Mouse (Mus musculus): Measurements from ENCODE around the gene P4ha3. TPM values are rescaled to one million over a fixed set of nuclear protein-coding genes. Genes with fewer than 3 reads are reported as not detected.

The P4ha3 gene
- polyA plus RNA-seq, 1 experiment from 2014 or later = 6.8 TPM

DNA sequence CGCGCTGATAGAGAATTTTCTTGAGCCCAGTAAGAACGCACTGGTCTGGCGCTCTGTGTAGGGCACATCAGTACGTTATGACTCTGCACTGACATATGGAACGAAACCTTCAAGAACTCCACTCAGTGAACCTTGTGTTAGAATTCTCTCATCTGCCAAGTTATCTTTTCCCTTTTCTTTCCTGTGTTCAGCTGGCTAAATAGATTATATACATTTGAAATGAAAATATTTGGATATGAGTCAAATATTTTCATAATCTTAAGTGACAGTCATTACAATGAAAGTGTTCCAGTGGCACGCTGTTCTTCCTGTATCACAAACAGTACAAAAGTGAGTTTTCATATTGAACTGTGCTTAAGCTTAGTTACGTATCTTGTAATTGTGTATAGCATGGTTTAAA is 13.0 kb upstream of the P4ha3 start:
- Histone ChIP-seq H3K4me2 (ENCODE audit: low read length) (no peak overlapping the region), H3K36me3 (ENCODE audit: control insufficient read depth, insufficient read depth, low read length) (peaks cover 40% of the 10 kb centered on the region), H3K27ac (replicated peaks; ENCODE audit: low read depth, low read length) (no peak overlapping the region), H3K9me3 (ENCODE audit: control insufficient read depth, low read length) (no peaks in the 10 kb centered on the region), H3K4me1 (ENCODE audit: control insufficient read depth, insufficient read depth, low read length) (no peaks in the 10 kb centered on the region), H3K27me3 (ENCODE audit: control insufficient read depth, insufficient read depth, low read length) (no peaks in the 10 kb centered on the region), H3K4me3 (replicated peaks; ENCODE audit: low read depth, low read length) (no peak overlapping the region), H3K9ac (replicated peaks; ENCODE audit: low read length) (no peak overlapping the region)
- WGBS = 95% methylated on average over 8 of the region's 8 CpGs
- DNase-seq (no peak), ATAC-seq (ENCODE audit: low FRiP score, low TSS enrichment) (no peak)

DNA sequence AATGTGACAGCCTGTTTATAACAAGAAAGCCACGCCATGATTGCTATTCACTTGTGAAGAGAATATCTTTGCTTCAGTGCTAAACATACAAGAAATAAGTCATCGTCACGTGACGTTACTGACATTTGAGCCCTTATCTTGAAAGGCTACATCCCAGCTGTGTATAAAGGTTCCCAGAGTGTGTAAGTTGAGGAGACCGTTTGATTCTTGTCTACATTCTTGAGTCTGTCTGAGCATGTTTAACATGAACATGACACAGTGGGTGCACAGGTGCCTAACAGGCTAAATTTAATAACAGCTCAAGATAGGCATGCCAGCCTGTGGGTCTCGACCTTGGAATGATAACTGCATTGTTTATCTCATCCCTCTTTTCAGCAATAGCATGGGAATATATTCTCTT is 10.8 kb upstream of the P4ha3 start:
- Histone ChIP-seq H3K9ac (replicated peaks; ENCODE audit: low read length) (no peak overlapping the region), H3K4me3 (replicated peaks; ENCODE audit: low read depth, low read length) (no peak overlapping the region), H3K4me1 (ENCODE audit: control insufficient read depth, insufficient read depth, low read length) (no peaks in the 10 kb centered on the region), H3K27ac (replicated peaks; ENCODE audit: low read depth, low read length) (no peak overlapping the region), H3K36me3 (ENCODE audit: control insufficient read depth, insufficient read depth, low read length) (peaks cover 27% of the 10 kb centered on the region), H3K4me2 (ENCODE audit: low read length) (no peak overlapping the region), H3K9me3 (ENCODE audit: control insufficient read depth, low read length) (no peaks in the 10 kb centered on the region), H3K27me3 (ENCODE audit: control insufficient read depth, insufficient read depth, low read length) (no peaks in the 10 kb centered on the region)
- 86% methylated on average over 6 of the region's 6 CpGs for WGBS
- DNase-seq (no peak), ATAC-seq (ENCODE audit: low FRiP score, low TSS enrichment) (no peak)

- WGBS = 42% methylated on average over 2 of the region's 2 CpGs
- Histone ChIP-seq H3K27ac (replicated peaks; ENCODE audit: low read depth, low read length) (no peak overlapping the region), H3K4me1 (ENCODE audit: control insufficient read depth, insufficient read depth, low read length) (no peaks in the 10 kb centered on the region), H3K9me3 (ENCODE audit: control insufficient read depth, low read length) (no peaks in the 10 kb centered on the region), H3K9ac (replicated peaks; ENCODE audit: low read length) (no peak overlapping the region), H3K27me3 (ENCODE audit: control insufficient read depth, insufficient read depth, low read length) (no peaks in the 10 kb centered on the region), H3K36me3 (ENCODE audit: control insufficient read depth, insufficient read depth, low read length) (peaks cover 22% of the 10 kb centered on the region), H3K4me3 (replicated peaks; ENCODE audit: low read depth, low read length) (no peak overlapping the region), H3K4me2 (ENCODE audit: low read length) (no peak overlapping the region)
- ATAC-seq (ENCODE audit: low FRiP score, low TSS enrichment) (no peak), DNase-seq (peak; percentile 69)
Observed at GRCm38 (mm10) chr7:100276397-100276796, 8.9 kb upstream of the P4ha3 start.

DNA sequence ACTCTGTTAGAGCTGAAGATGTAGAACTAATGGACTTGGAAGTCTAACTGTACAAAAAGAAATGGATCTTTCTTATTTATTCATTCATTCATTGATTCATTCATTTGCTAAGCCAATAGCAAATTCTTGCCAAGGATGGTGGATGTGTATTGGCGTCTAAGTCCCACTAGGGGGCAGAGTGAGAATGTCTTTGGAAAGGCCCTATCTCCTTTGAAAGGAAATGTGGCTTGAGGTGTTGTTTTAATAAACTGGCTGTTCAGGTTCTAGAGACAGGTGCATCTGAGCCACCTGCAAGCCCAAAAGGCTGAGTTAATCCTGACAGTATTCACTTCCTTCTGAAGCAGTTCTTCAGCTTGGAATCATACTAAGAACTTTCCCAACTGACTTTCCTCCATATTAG is 5.5 kb upstream of the P4ha3 start:
- Histone ChIP-seq H3K27ac (replicated peaks; ENCODE audit: low read depth, low read length) (no peak overlapping the region), H3K4me3 (replicated peaks; ENCODE audit: low read depth, low read length) (no peak overlapping the region), H3K9ac (replicated peaks; ENCODE audit: low read length) (no peak overlapping the region), H3K9me3 (ENCODE audit: control insufficient read depth, low read length) (no peaks in the 10 kb centered on the region), H3K4me1 (ENCODE audit: control insufficient read depth, insufficient read depth, low read length) (0 out of 2 replicates have a peak, but pooled peaks cover 4% of the 10 kb centered on the region), H3K27me3 (ENCODE audit: control insufficient read depth, insufficient read depth, low read length) (no peaks in the 10 kb centered on the region), H3K36me3 (ENCODE audit: control insufficient read depth, insufficient read depth, low read length) (0 out of 2 replicates have a peak, but pooled peaks cover under 1% of the 10 kb centered on the region), H3K4me2 (ENCODE audit: low read length) (no peak overlapping the region)
- peak; percentile 91 for DNase-seq
- no peak for ATAC-seq (ENCODE audit: low FRiP score, low TSS enrichment)
- WGBS = 0% methylated on average over 1 of the region's 1 CpGs

DNA sequence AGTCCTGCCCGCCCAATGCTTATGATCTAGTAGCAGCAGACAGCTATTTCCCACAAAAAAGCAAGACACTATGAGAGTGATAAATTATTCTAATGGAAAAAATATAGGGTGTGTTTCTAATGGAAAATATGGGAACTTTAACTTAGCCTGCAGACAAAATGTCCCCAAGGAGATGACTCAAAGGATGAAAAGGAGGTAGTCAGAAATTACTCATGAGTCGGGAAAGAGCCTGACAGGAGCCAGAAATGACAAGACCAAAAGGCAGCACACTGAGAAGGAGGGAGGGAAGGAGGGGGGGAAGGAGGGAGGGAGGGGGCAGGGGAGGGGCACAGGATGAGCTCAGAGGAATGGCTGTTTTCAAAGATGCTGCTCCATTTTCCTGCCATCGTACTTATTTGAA is 3.7 kb upstream of the P4ha3 start:
- Histone ChIP-seq H3K36me3 (ENCODE audit: control insufficient read depth, insufficient read depth, low read length) (no peaks in the 10 kb centered on the region), H3K9me3 (ENCODE audit: control insufficient read depth, low read length) (no peaks in the 10 kb centered on the region), H3K4me2 (ENCODE audit: low read length) (no peak overlapping the region), H3K9ac (replicated peaks; ENCODE audit: low read length) (no peak overlapping the region), H3K27ac (replicated peaks; ENCODE audit: low read depth, low read length) (no peak overlapping the region), H3K4me1 (ENCODE audit: control insufficient read depth, insufficient read depth, low read length) (0 out of 2 replicates have a peak, but pooled peaks cover 8% of the 10 kb centered on the region), H3K4me3 (replicated peaks; ENCODE audit: low read depth, low read length) (no peak overlapping the region), H3K27me3 (ENCODE audit: control insufficient read depth, insufficient read depth, low read length) (peaks cover 5% of the 10 kb centered on the region; the same call in 1 of the 2 replicates)
- peak; percentile 37 for DNase-seq
- 52% methylated on average over 3 of the region's 3 CpGs for WGBS
- no peak for ATAC-seq (ENCODE audit: low FRiP score, low TSS enrichment)

- no peak overlapping the region for H3K4me2 ChIP-seq (ENCODE audit: low read length)
- H3K27ac ChIP-seq (replicated peaks; ENCODE audit: low read depth, low read length) = no peak overlapping the region
- H3K27me3 ChIP-seq (ENCODE audit: control insufficient read depth, insufficient read depth, low read length) = peaks cover 5% of the 10 kb centered on the region; the same call in 1 of the 2 replicates
- WGBS = 4% methylated on average over 3 of the region's 3 CpGs
- 0 out of 2 replicates have a peak, but pooled peaks cover 8% of the 10 kb centered on the region for H3K4me1 ChIP-seq (ENCODE audit: control insufficient read depth, insufficient read depth, low read length)
- no peaks in the 10 kb centered on the region for H3K9me3 ChIP-seq (ENCODE audit: control insufficient read depth, low read length)
- no peak overlapping the region for H3K4me3 ChIP-seq (replicated peaks; ENCODE audit: low read depth, low read length)
- H3K9ac ChIP-seq (replicated peaks; ENCODE audit: low read length) = no peak overlapping the region
- peak; percentile 21 for DNase-seq
- H3K36me3 ChIP-seq (ENCODE audit: control insufficient read depth, insufficient read depth, low read length) = no peaks in the 10 kb centered on the region
- no peak for ATAC-seq (ENCODE audit: low FRiP score, low TSS enrichment)
Observed at GRCm38 (mm10) chr7:100283298-100283697, 2.0 kb upstream of the P4ha3 start.

DNA sequence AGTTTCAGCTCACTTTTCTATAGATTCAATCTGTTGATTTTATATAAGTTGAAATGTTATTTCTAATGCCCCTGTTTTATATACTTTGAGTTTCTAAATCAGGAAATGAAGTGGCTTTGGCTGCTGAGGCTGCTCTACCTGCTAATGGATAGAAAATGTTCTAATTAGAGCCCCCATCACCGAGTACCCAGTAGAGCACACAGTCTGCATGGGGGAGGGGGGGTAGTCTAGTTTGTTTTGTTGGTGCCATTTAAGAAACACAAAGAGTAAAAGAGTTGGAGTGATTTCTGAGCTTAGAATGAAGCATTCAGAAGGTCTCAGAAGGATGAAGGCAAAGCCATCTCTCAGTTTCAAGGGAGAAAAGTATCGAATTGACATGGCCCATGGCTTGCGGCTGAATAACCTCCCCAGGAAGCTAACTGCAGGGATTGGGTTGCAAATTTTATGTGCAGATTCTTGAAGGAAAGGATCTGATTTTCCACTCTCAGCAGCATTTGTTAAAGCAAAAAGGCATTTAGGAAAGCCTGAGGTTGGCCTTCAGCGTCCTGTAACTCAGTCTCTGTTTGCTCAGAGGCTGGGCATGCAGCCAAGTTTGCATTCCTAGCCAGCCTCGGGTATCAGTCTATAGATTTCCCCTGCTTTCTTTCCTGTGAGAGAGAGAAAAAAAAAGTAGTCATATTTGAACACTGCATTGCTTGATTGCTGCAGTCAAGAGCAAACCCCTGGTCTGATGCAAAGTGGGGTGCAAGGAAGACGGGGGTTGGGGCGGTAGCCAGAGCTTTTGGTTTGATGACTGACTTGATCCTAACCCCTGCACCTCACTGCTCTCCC is 2.6 kb downstream of the P4ha3 start:
- H3K27me3 ChIP-seq (ENCODE audit: control insufficient read depth, insufficient read depth, low read length) = peaks cover 5% of the 10 kb centered on the region; the same call in 1 of the 2 replicates
- 0 out of 2 replicates have a peak, but pooled peaks cover 4% of the 10 kb centered on the region for H3K4me1 ChIP-seq (ENCODE audit: control insufficient read depth, insufficient read depth, low read length)
- DNase-seq (peak; percentile 84), ATAC-seq (ENCODE audit: low FRiP score, low TSS enrichment) (peak; percentile 40; the same call in 1 of the 2 replicates)
- no peaks in the 10 kb centered on the region for H3K36me3 ChIP-seq (ENCODE audit: control insufficient read depth, insufficient read depth, low read length)
- H3K9me3 ChIP-seq (ENCODE audit: control insufficient read depth, low read length) = no peaks in the 10 kb centered on the region
- H3K4me2 ChIP-seq (ENCODE audit: low read length) = peak overlapping the region; percentile 4
- H3K9ac ChIP-seq (replicated peaks; ENCODE audit: low read length) = no peak overlapping the region
- H3K4me3 ChIP-seq (replicated peaks; ENCODE audit: low read depth, low read length) = no peak overlapping the region
- WGBS = 21% methylated on average over 7 of the region's 7 CpGs
- peak overlapping the region; percentile 74 for H3K27ac ChIP-seq (replicated peaks; ENCODE audit: low read depth, low read length)

DNA sequence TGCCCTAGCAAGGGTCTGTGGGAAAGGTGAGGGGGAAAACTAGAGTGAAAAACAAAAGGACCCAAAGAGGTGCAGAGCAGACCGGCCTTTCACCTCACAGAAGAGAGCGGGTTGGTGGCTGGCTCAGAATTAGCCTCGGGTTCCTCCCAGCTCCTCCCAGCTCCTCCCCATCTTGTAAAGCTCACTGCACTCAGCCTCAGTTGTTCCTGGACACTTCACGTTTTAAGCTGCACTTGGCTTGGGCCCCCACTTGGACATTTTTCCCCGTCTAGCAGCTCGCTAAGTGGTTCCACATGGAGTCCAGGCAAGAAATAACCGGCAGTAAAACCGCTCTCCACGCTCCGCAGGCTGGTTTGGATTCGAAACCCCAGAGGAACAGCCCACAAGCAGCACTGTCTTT is 3.3 kb downstream of the P4ha3 start:
- peak overlapping the region; percentile 4; the same call in 1 of the 2 replicates for H3K4me2 ChIP-seq (ENCODE audit: low read length)
- H3K4me1 ChIP-seq (ENCODE audit: control insufficient read depth, insufficient read depth, low read length) = 0 out of 2 replicates have a peak, but pooled peaks cover 4% of the 10 kb centered on the region
- no peaks in the 10 kb centered on the region for H3K36me3 ChIP-seq (ENCODE audit: control insufficient read depth, insufficient read depth, low read length)
- H3K27me3 ChIP-seq (ENCODE audit: control insufficient read depth, insufficient read depth, low read length) = peaks cover 5% of the 10 kb centered on the region; the same call in 1 of the 2 replicates
- peak overlapping the region; percentile 74 for H3K27ac ChIP-seq (replicated peaks; ENCODE audit: low read depth, low read length)
- H3K9ac ChIP-seq (replicated peaks; ENCODE audit: low read length) = no peak overlapping the region
- H3K4me3 ChIP-seq (replicated peaks; ENCODE audit: low read depth, low read length) = no peak overlapping the region
- WGBS = 42% methylated on average over 11 of the region's 11 CpGs
- ATAC-seq (ENCODE audit: low FRiP score, low TSS enrichment) (no peak), DNase-seq (peak; percentile 22)
- H3K9me3 ChIP-seq (ENCODE audit: control insufficient read depth, low read length) = no peaks in the 10 kb centered on the region

DNA sequence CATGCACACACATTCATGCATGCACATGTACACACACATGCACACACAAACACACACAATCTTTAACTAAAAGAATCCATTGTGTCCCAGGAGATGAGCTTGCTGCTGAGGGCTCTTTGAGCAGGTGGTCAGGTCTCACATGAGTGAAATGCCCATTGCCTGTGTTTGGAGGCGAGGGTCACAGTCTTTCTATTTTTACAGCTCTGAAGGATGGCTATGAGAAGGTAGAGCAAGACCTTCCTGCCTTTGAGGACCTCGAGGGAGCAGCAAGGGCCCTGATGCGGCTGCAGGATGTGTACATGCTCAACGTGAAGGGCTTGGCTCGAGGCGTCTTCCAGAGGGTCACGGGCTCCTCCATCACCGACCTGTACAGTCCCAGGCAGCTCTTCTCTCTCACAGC is 8.2 kb downstream of the P4ha3 start:
- H3K27ac ChIP-seq (replicated peaks; ENCODE audit: low read depth, low read length) = no peak overlapping the region
- ATAC-seq (ENCODE audit: low FRiP score, low TSS enrichment) (no peak), DNase-seq (no peak)
- no peak overlapping the region for H3K4me2 ChIP-seq (ENCODE audit: low read length)
- WGBS = 85% methylated on average over 8 of the region's 8 CpGs
- no peaks in the 10 kb centered on the region for H3K27me3 ChIP-seq (ENCODE audit: control insufficient read depth, insufficient read depth, low read length)
- H3K4me1 ChIP-seq (ENCODE audit: control insufficient read depth, insufficient read depth, low read length) = no peaks in the 10 kb centered on the region
- H3K4me3 ChIP-seq (replicated peaks; ENCODE audit: low read depth, low read length) = no peak overlapping the region
- H3K9ac ChIP-seq (replicated peaks; ENCODE audit: low read length) = no peak overlapping the region
- H3K9me3 ChIP-seq (ENCODE audit: control insufficient read depth, low read length) = no peaks in the 10 kb centered on the region
- H3K36me3 ChIP-seq (ENCODE audit: control insufficient read depth, insufficient read depth, low read length) = no peaks in the 10 kb centered on the region
